Mouse (Mus musculus) R1 (cell line): Measurements from ENCODE around the gene Ifnab.

Source experiments
- DNase-seq: peaks from one replicate; pipeline ENCODE4 v3.0.0-alpha.2; 2018; ENCODE audit warnings: low read depth, low spot score

Ifnab gene

GRCm38 (mm10) chr4:88676824-88677223 lies 14.3 kb downstream of the Ifnab start, which contains the start of gene Ifna16:
Gene Ifna16, minus strand, starts transcription at chr4:88676924.
- no peak for DNase-seq

- no peak for DNase-seq
Observed at GRCm38 (mm10) chr4:88655461-88655860, 35.7 kb downstream of the Ifnab start.

GRCm38 (mm10) chr4:88653644-88654043 lies 37.5 kb downstream of the Ifnab start:
- DNase-seq = peak; percentile 85

GRCm38 (mm10) chr4:88644359-88644758 lies 46.8 kb downstream of the Ifnab start, which contains the start of gene Ifna13:
Gene Ifna13, minus strand, starts transcription at chr4:88644459.
- DNase-seq = no peak

GRCm38 (mm10) chr4:88642526-88642925 lies 48.6 kb downstream of the Ifnab start:
- peak; percentile 33 for DNase-seq

DNA sequence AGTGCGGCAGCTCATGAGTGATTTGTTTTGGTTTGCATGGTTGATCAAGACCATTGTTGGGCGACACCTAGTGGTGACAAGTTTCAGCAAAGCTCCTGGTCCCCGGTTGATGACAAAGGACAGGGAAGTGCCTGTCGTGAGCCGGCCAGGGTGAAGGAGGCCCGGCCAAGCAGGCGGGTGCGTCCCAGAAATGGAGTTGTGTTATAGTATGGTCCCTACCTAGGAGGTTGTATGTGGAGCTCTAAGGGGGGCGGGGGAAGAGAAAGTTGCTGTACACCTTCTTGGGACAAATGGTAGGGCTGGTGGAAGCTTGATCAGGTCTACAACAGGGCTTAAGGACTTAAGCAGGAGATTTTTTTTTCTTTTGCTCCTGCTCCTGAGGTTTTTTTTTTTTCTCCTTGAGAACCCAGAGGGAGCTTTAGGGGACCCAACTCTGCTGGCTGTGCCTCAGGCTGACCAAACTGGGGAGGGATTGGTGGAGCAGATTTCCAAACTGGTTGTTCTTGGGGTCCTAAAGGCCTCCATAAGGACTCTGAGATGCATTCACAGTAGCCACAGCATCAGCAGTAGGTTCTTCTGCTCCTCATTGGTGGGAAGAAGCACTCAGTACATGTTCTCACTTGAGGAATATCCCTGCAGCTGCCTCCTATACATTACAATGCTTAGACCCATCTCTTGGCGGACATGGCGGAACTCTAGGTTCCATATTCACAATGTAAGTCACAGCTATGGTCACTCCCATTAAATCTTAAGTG lies 49.9 kb downstream of the Ifnab start:
- peak; percentile 93 for DNase-seq

DNA sequence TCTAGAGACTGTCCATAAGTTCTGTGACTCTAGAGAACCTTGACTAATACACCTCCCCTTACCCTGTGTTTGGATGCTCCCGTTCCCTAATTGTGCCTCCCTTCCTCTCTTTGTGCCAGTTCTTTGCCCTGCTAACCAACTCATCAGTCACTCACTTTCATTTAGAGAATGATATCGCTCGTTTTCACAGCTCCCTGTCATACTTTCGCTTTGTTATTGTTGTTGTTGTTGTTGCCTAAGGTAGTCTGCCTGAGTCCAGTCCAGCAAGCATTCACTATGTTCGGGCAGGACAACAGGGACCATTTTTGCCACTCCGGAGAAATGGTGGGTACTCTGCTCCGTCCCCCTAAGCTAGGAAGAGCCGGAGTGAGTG lies 50.5 kb downstream of the Ifnab start:
- DNase-seq = no peak
